Mouse (Mus musculus): ENCODE results near the gene Cd200r3. TPM values are rescaled to one million over a fixed set of nuclear protein-coding genes. Genes with fewer than 3 reads are reported as not detected.

Cd200r3 gene
- polyA plus RNA-seq, 1 experiment, result 0.38 TPM

GRCm38 (mm10) chr16:45015591-45015990 lies 72.1 kb downstream of the Cd200r3 start:
- H3K4me1 ChIP-seq (replicated peaks; ENCODE audit: control insufficient read depth, insufficient read depth, low read length), result peaks cover 3% of the 10 kb centered on the region; the same call in 1 of the 2 replicates
- no peak for DNase-seq
- no peak overlapping the region for H3K27ac ChIP-seq (ENCODE audit: control insufficient read depth, insufficient read depth, low read length)
- no peaks in the 10 kb centered on the region for H3K27me3 ChIP-seq (ENCODE audit: control insufficient read depth, insufficient read depth, low read length)
- H3K36me3 ChIP-seq (ENCODE audit: control insufficient read depth, insufficient read depth, low read length), result no peaks in the 10 kb centered on the region
- TF ChIP-seq POLR2A (IDR thresholded peaks at IDR 0.05; ENCODE audit: control insufficient read depth, extremely low read depth, insufficient read depth, low read length, poor library complexity), result no peak
- TF ChIP-seq CTCF (IDR thresholded peaks at IDR 0.05; ENCODE audit: borderline replicate concordance, control insufficient read depth, extremely low read depth, insufficient read depth, low read length, poor library complexity), result no peak
- 97% methylated on average over 1 of the region's 1 CpGs for WGBS
- H3K4me3 ChIP-seq (ENCODE audit: control insufficient read depth, insufficient read depth, low read length), result no peak overlapping the region

GRCm38 (mm10) chr16:45016488-45016887 lies 73.0 kb downstream of the Cd200r3 start:
- WGBS, result 17% methylated on average over 3 of the region's 3 CpGs
- Histone ChIP-seq H3K27ac (ENCODE audit: control insufficient read depth, insufficient read depth, low read length) (no peak overlapping the region), H3K27me3 (ENCODE audit: control insufficient read depth, insufficient read depth, low read length) (no peaks in the 10 kb centered on the region), H3K4me1 (replicated peaks; ENCODE audit: control insufficient read depth, insufficient read depth, low read length) (peaks cover 3% of the 10 kb centered on the region; the same call in 1 of the 2 replicates), H3K36me3 (ENCODE audit: control insufficient read depth, insufficient read depth, low read length) (no peaks in the 10 kb centered on the region), H3K4me3 (ENCODE audit: control insufficient read depth, insufficient read depth, low read length) (no peak overlapping the region)
- DNase-seq, result no peak
- TF ChIP-seq POLR2A (IDR thresholded peaks at IDR 0.05; ENCODE audit: control insufficient read depth, extremely low read depth, insufficient read depth, low read length, poor library complexity), result no peak
- TF ChIP-seq CTCF (IDR thresholded peaks at IDR 0.05; ENCODE audit: borderline replicate concordance, control insufficient read depth, extremely low read depth, insufficient read depth, low read length, poor library complexity), result no peak

- TF ChIP-seq POLR2A (IDR thresholded peaks at IDR 0.05; ENCODE audit: control insufficient read depth, extremely low read depth, insufficient read depth, low read length, poor library complexity) (no peak), CTCF (IDR thresholded peaks at IDR 0.05; ENCODE audit: borderline replicate concordance, control insufficient read depth, extremely low read depth, insufficient read depth, low read length, poor library complexity) (no peak)
- peaks cover 3% of the 10 kb centered on the region; the same call in 1 of the 2 replicates for H3K4me1 ChIP-seq (replicated peaks; ENCODE audit: control insufficient read depth, insufficient read depth, low read length)
- DNase-seq, result no peak
- no peak overlapping the region for H3K27ac ChIP-seq (ENCODE audit: control insufficient read depth, insufficient read depth, low read length)
- 10% methylated on average over 2 of the region's 2 CpGs for WGBS
- no peaks in the 10 kb centered on the region for H3K27me3 ChIP-seq (ENCODE audit: control insufficient read depth, insufficient read depth, low read length)
- H3K36me3 ChIP-seq (ENCODE audit: control insufficient read depth, insufficient read depth, low read length), result no peaks in the 10 kb centered on the region
- no peak overlapping the region for H3K4me3 ChIP-seq (ENCODE audit: control insufficient read depth, insufficient read depth, low read length)
Observed at GRCm38 (mm10) chr16:45018868-45019267, 75.4 kb downstream of the Cd200r3 start.

- peaks cover 3% of the 10 kb centered on the region; the same call in 1 of the 2 replicates for H3K4me1 ChIP-seq (replicated peaks; ENCODE audit: control insufficient read depth, insufficient read depth, low read length)
- no peak for DNase-seq
- no peak overlapping the region for H3K4me3 ChIP-seq (ENCODE audit: control insufficient read depth, insufficient read depth, low read length)
- no peak overlapping the region for H3K27ac ChIP-seq (ENCODE audit: control insufficient read depth, insufficient read depth, low read length)
- WGBS, result 94% methylated on average over 1 of the region's 1 CpGs
- TF ChIP-seq CTCF (IDR thresholded peaks at IDR 0.05; ENCODE audit: borderline replicate concordance, control insufficient read depth, extremely low read depth, insufficient read depth, low read length, poor library complexity) (no peak), POLR2A (IDR thresholded peaks at IDR 0.05; ENCODE audit: control insufficient read depth, extremely low read depth, insufficient read depth, low read length, poor library complexity) (no peak)
- no peaks in the 10 kb centered on the region for H3K36me3 ChIP-seq (ENCODE audit: control insufficient read depth, insufficient read depth, low read length)
- no peaks in the 10 kb centered on the region for H3K27me3 ChIP-seq (ENCODE audit: control insufficient read depth, insufficient read depth, low read length)
Observed at GRCm38 (mm10) chr16:45020055-45020454, 76.6 kb downstream of the Cd200r3 start.

DNA sequence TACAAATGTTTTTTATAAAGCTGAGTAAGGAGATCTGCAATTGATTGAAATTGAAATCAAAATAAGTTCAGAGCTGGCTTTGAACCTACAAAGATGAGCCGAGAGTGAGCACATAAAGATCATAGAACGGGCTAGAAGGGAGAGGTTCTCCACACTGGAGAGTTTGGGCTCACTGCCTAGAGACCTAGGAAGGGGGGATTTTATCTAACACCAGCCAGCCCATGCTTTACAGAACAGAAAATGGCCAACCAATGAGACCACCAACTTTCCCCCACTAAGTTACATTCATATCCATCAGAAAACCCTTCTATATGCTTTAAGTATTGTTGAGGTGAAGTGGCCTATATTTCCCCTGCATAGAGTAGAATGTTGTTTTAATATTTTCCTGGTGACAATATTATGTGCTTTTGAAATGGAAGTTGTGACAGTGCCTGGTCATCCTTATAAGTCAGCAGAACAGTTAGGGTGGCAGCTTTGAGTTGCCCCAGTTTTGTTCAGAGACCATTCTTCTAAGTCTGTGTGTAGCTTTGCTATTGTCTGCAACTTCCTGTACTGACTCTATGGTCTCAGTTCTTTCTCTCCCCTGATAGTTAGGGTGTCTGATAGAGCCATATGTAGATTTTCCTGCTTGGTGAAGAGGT lies 77.3 kb downstream of the Cd200r3 start:
- WGBS, result 96% methylated on average over 2 of the region's 2 CpGs
- Histone ChIP-seq H3K4me1 (replicated peaks; ENCODE audit: control insufficient read depth, insufficient read depth, low read length) (peaks cover 3% of the 10 kb centered on the region; the same call in 1 of the 2 replicates), H3K27ac (ENCODE audit: control insufficient read depth, insufficient read depth, low read length) (no peak overlapping the region), H3K4me3 (ENCODE audit: control insufficient read depth, insufficient read depth, low read length) (no peak overlapping the region), H3K27me3 (ENCODE audit: control insufficient read depth, insufficient read depth, low read length) (no peaks in the 10 kb centered on the region), H3K36me3 (ENCODE audit: control insufficient read depth, insufficient read depth, low read length) (no peaks in the 10 kb centered on the region)
- TF ChIP-seq POLR2A (IDR thresholded peaks at IDR 0.05; ENCODE audit: control insufficient read depth, extremely low read depth, insufficient read depth, low read length, poor library complexity) (no peak), CTCF (IDR thresholded peaks at IDR 0.05; ENCODE audit: borderline replicate concordance, control insufficient read depth, extremely low read depth, insufficient read depth, low read length, poor library complexity) (no peak)
- no peak for DNase-seq

DNA sequence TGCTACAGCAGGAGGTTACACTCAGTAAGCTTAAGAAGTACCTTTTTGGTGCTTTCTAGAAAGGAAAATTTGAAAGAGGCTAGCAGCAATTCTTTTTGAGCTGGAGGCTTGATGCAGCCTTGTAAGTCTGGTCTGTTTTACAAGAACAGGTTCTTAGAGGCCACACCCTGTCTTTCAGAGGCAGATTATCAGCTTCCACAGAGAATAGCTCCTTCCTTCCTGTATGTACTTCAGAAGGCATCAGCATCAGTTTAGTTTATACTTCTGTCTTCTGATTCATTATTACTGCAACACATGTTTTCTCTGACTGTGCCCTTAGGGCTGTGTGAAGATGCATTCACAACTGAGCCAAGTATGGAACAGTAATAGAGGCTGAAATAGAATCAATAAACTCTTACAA lies 78.0 kb downstream of the Cd200r3 start:
- no peak overlapping the region for H3K27ac ChIP-seq (ENCODE audit: control insufficient read depth, insufficient read depth, low read length)
- no peak overlapping the region for H3K4me3 ChIP-seq (ENCODE audit: control insufficient read depth, insufficient read depth, low read length)
- DNase-seq, result no peak
- H3K36me3 ChIP-seq (ENCODE audit: control insufficient read depth, insufficient read depth, low read length), result no peaks in the 10 kb centered on the region
- peaks cover 3% of the 10 kb centered on the region; the same call in 1 of the 2 replicates for H3K4me1 ChIP-seq (replicated peaks; ENCODE audit: control insufficient read depth, insufficient read depth, low read length)
- TF ChIP-seq POLR2A (IDR thresholded peaks at IDR 0.05; ENCODE audit: control insufficient read depth, extremely low read depth, insufficient read depth, low read length, poor library complexity) (no peak), CTCF (IDR thresholded peaks at IDR 0.05; ENCODE audit: borderline replicate concordance, control insufficient read depth, extremely low read depth, insufficient read depth, low read length, poor library complexity) (no peak)
- H3K27me3 ChIP-seq (ENCODE audit: control insufficient read depth, insufficient read depth, low read length), result no peaks in the 10 kb centered on the region
